Mouse (Mus musculus) ES-Bruce4 (cell line): Measurements from ENCODE around the gene 1700113H08Rik.

Source experiments
- CTCF ChIP-seq: IDR thresholded peaks from one replicate; pipeline ENCODE4 v1.8.1; 2011; ENCODE audit warnings: low read depth, low read length
- POLR2A ChIP-seq: IDR thresholded peaks from one replicate; pipeline ENCODE4 v1.8.1; 2011; ENCODE audit warnings: low read length; ENCODE audit not compliant: insufficient read depth

DNA sequence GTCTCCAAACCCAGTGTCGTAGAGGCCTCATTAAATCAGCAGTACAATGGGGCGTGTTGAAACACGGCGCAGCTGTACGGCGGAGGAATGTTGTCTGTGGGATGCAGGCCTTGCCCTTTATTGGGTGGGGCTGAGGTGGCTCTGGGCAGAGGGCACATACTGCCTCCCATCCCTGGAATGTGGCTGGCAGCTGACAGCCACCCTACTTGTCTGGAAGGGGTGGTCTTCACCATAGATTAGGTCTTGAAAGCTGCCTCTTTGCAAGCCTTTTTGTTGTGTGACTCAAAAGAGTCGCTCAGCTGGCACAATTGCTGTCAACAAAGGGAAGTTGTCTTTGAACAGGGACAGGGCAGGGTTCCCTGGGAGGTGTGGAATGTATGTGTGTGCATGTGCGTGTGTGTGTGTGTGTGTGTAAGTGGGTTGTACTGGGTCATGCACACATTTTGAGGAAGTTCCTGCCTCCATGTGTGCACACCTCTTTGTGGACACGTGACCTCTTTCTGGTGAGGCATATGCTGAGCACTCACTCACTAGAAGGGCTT is 41.6 kb upstream of the 1700113H08Rik start:
- TF ChIP-seq POLR2A (no peak), CTCF (no peak)
